Mouse (Mus musculus) megakaryocyte, embryonic 14.5 days (primary cell): ENCODE measurements around the gene Babam1. TPM values are rescaled to one million over a fixed set of nuclear protein-coding genes. Genes with fewer than 3 reads are reported as not detected.
"Not testable (repeated sequence)": the region's sequence is repeated elsewhere in the genome, so short reads cannot be mapped to it uniquely, and the experiment has no call there.

Experiments
- H3K27me3 ChIP-seq: replicated peaks from 2 replicates; pipeline ENCODE3; 2012; ENCODE audit warnings: inconsistent platforms
- H3K36me3 ChIP-seq: replicated peaks from 2 replicates; pipeline ENCODE3; 2012; ENCODE audit warnings: low read length, inconsistent platforms, mixed read lengths
- H3K4me1 ChIP-seq: 2 replicates; pipeline ENCODE4 v1.6.1; 2012; ENCODE audit warnings: inconsistent platforms
- H3K4me3 ChIP-seq: replicated peaks from 2 replicates; pipeline ENCODE3; 2012; ENCODE audit warnings: moderate library complexity, mild to moderate bottlenecking, inconsistent platforms
- H3K9me3 ChIP-seq: 2 replicates; pipeline ENCODE4 v1.6.1; 2012; ENCODE audit warnings: inconsistent platforms
- FLI1 ChIP-seq: IDR thresholded peaks from 2 replicates; pipeline ENCODE4 v1.6.1; 2012; ENCODE audit warnings: low read length, inconsistent platforms, mixed read lengths
- GATA1 ChIP-seq: IDR thresholded peaks from 3 replicates; pipeline ENCODE4 v1.6.1; 2012; ENCODE audit warnings: mixed read lengths, low read length, inconsistent platforms, borderline replicate concordance
- polyA plus RNA-seq: library from polyadenylated mRNA; stranded (reverse); fragments of >175 nt; gene quantifications from 2 replicates; pipeline ENCODE4 v1.2.3, GENCODE M21; 2012; ENCODE audit warnings: low replicate concordance; ENCODE audit not compliant: insufficient read depth

Babam1 gene
- polyA plus RNA-seq, 1 experiment: 94.3 TPM

GRCm38 (mm10) chr8:71404951-71405351 lies 8.3 kb downstream of the Babam1 start:
- Histone ChIP-seq H3K36me3 (peaks cover 64% of the 10 kb centered on the region), H3K27me3 (no peaks in the 10 kb centered on the region), H3K9me3 (no peaks in the 10 kb centered on the region), H3K4me1 (peaks cover 53% of the 10 kb centered on the region), H3K4me3 (peak overlapping the region; percentile 4)
- TF ChIP-seq GATA1 (no peak), FLI1 (no peak)

GRCm38 (mm10) chr8:71405401-71406098 lies 8.9 kb downstream of the Babam1 start, which contains the start of gene Ankle1:
Ankle1 (plus strand) TSS chr8:71406010.
- Histone ChIP-seq H3K36me3 (peaks cover 62% of the 10 kb centered on the region), H3K4me3 (peak within 1 kb of the TSS; percentile 97), H3K4me1 (peaks cover 53% of the 10 kb centered on the region), H3K27me3 (no peaks in the 10 kb centered on the region), H3K9me3 (no peaks in the 10 kb centered on the region)
- no peak for TF ChIP-seq GATA1
- TF ChIP-seq FLI1: peak; percentile 43; the same call in 1 of the 2 replicates

- peak overlapping the region; percentile 97 for H3K4me3 ChIP-seq
- no peaks in the 10 kb centered on the region for H3K9me3 ChIP-seq
- H3K4me1 ChIP-seq: peaks cover 55% of the 10 kb centered on the region
- peaks cover 55% of the 10 kb centered on the region for H3K36me3 ChIP-seq
- TF ChIP-seq FLI1: no peak
- no peak for TF ChIP-seq GATA1
- no peaks in the 10 kb centered on the region for H3K27me3 ChIP-seq
Observed at GRCm38 (mm10) chr8:71406099-71407015, 9.7 kb downstream of the Babam1 start.

DNA sequence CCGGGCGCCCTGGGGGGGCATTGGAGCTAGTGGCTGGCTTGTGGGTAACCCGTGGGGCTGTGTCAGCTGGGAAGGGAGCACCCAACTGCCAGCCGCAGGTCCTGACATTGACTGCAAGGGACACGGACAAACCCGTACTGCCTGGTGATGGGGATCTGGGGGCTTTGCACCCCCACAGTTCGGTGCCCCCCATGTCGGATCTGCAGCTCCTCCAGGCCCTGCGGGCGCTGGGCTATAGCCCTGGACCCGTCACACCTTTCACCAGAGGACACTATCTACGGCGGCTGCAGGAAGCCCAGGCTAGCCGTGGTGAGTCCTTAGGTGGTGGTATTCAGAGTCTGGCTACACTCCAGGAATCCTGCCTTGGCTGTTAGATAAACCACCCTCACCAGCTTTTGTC lies 10.8 kb downstream of the Babam1 start:
- peaks cover 62% of the 10 kb centered on the region for H3K4me1 ChIP-seq
- no peaks in the 10 kb centered on the region for H3K27me3 ChIP-seq
- TF ChIP-seq GATA1: no peak
- no peak overlapping the region for H3K4me3 ChIP-seq
- H3K36me3 ChIP-seq: peaks cover 50% of the 10 kb centered on the region
- no peaks in the 10 kb centered on the region for H3K9me3 ChIP-seq

DNA sequence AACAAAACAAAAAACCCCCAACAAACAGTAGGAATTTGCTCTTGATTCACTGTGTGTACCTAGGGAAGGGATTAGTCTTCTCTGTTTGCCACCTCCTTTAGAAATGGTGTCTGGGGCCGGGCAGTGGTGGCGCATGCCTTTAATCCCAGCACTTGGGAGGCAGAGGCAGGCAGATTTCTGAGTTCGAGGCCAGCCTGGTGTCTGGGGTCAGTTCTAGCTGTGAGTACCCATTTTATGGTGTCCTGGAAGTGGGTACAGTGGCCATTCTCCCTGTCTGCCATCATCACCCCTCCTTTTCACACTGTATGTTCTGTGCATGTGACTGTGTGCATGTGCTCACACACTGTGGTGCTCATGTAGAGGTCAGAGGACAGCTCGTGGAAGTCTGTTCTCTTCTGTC lies 11.6 kb downstream of the Babam1 start:
- no peaks in the 10 kb centered on the region for H3K27me3 ChIP-seq
- H3K36me3 ChIP-seq: peaks cover 43% of the 10 kb centered on the region
- TF ChIP-seq FLI1 (no peak), GATA1 (no peak)
- peaks cover 58% of the 10 kb centered on the region for H3K4me1 ChIP-seq
- peak overlapping the region; percentile 24 for H3K4me3 ChIP-seq
- no peaks in the 10 kb centered on the region for H3K9me3 ChIP-seq

DNA sequence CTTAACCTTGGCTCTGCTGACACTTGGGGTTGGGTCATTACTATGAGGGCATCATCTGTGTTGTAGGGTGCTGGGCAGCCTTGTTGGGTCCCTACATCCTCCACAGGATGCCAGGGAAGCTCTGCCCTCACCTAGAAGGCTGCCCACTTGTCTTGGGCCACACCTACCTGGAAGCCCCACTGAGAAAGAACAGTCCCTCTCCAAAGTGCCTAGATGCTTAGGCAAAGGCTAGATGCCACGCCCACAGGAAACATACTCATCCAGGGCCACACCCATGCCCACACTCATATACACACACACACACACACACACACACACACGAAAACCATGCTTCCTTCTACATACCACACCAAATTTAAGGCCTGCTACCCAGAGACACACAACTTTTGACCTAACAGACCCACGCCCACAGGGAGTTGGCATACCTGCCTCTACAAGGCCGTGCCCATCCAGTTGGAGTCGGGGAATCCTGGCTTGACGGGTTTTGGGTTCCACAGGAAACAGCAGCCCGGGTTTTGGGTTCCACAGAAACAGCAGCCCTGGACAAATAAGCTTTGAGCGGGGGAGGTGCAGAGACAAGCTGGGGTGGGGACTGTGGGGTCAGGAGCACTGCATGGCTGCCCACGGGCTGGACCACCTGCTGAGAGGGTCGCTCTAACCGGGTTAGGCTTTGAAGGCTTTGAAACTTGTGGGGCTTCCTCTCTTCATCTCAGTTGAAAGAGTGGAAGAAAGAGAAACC lies 15.0 kb downstream of the Babam1 start:
- peaks cover 30% of the 10 kb centered on the region for H3K36me3 ChIP-seq
- H3K27me3 ChIP-seq: no peaks in the 10 kb centered on the region
- H3K4me3 ChIP-seq: no peak overlapping the region
- TF ChIP-seq GATA1: no peak
- TF ChIP-seq FLI1: no peak
- no peaks in the 10 kb centered on the region for H3K9me3 ChIP-seq
- H3K4me1 ChIP-seq: peaks cover 23% of the 10 kb centered on the region

- Histone ChIP-seq H3K9me3 (peaks cover 50% of the 10 kb centered on the region), H3K27me3 (peaks cover 6% of the 10 kb centered on the region), H3K36me3 (no peaks in the 10 kb centered on the region), H3K4me1 (peaks cover 3% of the 10 kb centered on the region; the same call in 1 of the 2 replicates), H3K4me3 (no peak overlapping the region)
- no peak for TF ChIP-seq FLI1
- no peak for TF ChIP-seq GATA1
Observed at GRCm38 (mm10) chr8:71422121-71422520, 25.5 kb downstream of the Babam1 start.

DNA sequence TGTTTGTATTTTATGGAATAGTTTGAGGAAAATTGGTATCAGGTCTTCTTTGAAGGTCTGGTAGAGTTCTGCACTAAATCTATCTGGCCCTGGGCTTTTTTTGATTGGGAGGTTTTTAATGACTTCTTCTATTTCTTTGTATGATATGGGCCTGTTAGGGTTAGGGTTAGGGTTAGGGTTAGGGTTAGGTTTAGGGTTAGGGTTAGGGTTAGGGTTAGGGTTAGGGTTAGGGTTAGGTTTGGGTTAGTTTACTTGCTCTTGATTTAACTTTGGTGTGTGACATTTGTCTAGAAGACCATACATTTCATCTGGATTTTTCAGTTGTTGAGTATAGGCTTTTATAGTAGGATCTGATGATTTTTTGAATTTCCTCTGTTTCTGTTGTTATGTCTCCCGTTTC lies 36.3 kb downstream of the Babam1 start:
- H3K27me3 ChIP-seq, H3K36me3 ChIP-seq, H3K4me3 ChIP-seq, H3K4me1 ChIP-seq, H3K9me3 ChIP-seq: not testable (repeated sequence)

GRCm38 (mm10) chr8:71437041-71437440 lies 40.4 kb downstream of the Babam1 start:
- H3K27me3 ChIP-seq: peaks cover 12% of the 10 kb centered on the region
- TF ChIP-seq GATA1 (no peak), FLI1 (no peak)

GRCm38 (mm10) chr8:71441404-71441803 lies 44.7 kb downstream of the Babam1 start:
- no peak for TF ChIP-seq GATA1
- TF ChIP-seq FLI1: no peak
- peaks cover 6% of the 10 kb centered on the region; the same call in 1 of the 2 replicates for H3K4me1 ChIP-seq

More at GRCm38 (mm10) chr8:71437041-71437440, 40.4 kb downstream of the Babam1 start:
- no peaks in the 10 kb centered on the region for H3K9me3 ChIP-seq
- no peak overlapping the region for H3K4me3 ChIP-seq
- H3K36me3 ChIP-seq: no peaks in the 10 kb centered on the region
- 0 out of 2 replicates have a peak, but pooled peaks cover 2% of the 10 kb centered on the region for H3K4me1 ChIP-seq

More at GRCm38 (mm10) chr8:71441404-71441803, 44.7 kb downstream of the Babam1 start:
- H3K36me3 ChIP-seq: no peaks in the 10 kb centered on the region
- H3K4me3 ChIP-seq: no peak overlapping the region
- H3K27me3 ChIP-seq: peaks cover 31% of the 10 kb centered on the region
- no peaks in the 10 kb centered on the region for H3K9me3 ChIP-seq
